Mouse (Mus musculus): ENCODE results near the gene E2f1. TPM values are rescaled to one million over a fixed set of nuclear protein-coding genes. Genes with fewer than 3 reads are reported as not detected.

Gene E2f1
- polyA plus RNA-seq (2014; fragmentation: Illumina TruSeq; extraction: RNeasy Lipid Tissue Mini Kit (QIAGEN cat#74804); ENCODE audit: low read depth, low replicate concordance): 0.10 TPM

DNA sequence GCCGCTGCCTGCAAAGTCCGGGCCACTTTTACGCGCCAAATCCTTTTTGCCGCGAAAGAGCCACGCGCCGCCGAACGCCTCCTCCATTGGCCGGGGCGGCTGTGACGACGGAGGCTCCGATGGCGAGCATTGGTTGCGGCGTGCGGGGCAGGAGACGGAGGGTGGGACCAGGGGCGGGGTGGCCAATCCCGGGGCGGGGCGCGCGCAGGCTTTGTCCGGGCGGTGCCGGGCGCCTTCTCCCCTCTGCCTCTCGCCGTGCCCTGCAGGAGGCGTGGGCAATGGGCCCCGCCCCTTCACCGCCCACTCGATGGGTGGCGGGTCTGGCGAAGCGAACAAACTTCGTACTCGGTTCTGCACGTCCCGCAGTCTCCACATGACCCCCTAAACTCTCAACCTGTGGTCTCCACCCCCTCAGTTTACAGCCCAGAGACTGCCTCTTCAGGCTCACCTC is at the start of gene E2f1:
E2f1 (minus strand) TSS at position 57 of the 451 bp plus-strand sequence.

DNA sequence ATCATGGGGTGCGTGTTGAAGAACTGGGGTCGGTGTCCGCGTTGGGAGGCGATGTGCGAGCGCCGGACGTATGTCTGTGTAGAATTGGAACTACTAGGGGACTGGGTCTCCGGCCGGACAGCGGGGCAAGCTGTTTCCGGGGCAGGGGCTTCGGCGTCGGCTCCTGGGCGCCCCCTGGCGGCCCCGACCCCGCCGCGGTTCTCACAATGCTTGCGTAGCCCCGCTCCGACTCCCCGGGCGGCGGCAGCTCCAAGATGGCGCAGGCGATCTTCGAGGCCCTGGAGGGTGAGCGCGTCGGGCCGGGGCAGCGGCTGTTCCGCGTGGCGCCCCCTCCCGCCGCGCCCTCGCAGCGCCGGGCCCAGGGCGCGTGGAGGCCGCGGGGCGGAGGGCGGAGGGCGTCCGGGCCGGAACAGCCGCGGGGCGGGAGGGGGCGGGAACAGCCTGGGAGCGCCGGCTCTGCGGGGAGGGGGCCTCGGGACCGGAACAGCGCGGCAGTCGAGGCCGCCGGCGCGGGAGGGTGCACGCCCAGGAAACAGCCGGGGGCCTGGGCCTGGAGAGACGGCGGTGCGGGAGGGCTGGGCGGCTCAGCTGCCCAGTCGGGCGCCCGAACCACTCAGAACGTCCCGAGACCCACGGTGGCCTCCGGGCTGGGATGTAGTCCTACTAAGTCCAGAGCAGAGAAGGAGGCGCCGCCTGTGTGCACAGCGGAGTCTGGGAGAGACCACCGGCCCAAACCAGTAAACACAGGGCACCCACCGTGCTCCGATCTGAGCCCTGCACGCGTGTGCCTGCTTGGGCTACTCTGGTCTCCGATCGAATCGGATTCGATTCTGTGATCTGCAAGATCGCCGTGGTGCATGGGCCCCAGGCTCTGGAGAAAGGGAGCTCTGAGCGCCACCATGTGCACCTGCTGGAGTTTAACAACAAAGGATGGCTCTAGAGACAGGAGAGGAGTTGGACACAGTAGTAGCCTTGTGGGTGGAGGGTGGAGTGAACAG is 43.7 kb upstream of the E2f1 start, which contains the start of the genes Zfp341 and 4930519P11Rik:
Zfp341 (plus strand) TSS at position 180 of the 998 bp plus-strand sequence.
4930519P11Rik (minus strand) TSS at position 320 of the 998 bp plus-strand sequence.

DNA sequence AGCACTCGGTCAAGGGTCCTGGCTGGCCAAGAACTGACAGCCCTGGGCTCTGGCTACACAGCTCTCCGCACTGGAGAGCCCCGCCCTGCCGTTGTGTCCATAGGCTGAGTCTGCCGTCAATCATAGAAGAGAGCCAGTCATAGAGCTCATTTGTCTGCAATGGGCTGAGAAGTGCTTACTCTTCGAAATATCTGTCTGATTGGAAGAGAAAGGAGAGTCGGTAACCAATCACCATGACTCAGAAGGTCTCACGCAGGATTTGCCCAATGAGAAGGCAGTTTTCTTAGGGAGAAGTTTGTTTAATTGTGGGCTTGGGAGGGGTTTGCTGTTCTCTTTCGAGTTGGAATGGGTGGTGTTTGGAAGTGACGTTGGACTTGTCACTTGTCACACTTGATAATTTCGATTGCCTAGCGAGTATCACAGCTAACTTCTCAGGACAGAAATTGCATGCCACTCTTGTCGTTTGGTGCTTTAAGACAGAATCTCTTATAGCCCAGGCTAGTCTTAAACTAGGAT is 34.0 kb upstream of the E2f1 start, which contains the start of gene Pxmp4:
Pxmp4 (minus strand) TSS at position 71 of the 516 bp plus-strand sequence.

DNA sequence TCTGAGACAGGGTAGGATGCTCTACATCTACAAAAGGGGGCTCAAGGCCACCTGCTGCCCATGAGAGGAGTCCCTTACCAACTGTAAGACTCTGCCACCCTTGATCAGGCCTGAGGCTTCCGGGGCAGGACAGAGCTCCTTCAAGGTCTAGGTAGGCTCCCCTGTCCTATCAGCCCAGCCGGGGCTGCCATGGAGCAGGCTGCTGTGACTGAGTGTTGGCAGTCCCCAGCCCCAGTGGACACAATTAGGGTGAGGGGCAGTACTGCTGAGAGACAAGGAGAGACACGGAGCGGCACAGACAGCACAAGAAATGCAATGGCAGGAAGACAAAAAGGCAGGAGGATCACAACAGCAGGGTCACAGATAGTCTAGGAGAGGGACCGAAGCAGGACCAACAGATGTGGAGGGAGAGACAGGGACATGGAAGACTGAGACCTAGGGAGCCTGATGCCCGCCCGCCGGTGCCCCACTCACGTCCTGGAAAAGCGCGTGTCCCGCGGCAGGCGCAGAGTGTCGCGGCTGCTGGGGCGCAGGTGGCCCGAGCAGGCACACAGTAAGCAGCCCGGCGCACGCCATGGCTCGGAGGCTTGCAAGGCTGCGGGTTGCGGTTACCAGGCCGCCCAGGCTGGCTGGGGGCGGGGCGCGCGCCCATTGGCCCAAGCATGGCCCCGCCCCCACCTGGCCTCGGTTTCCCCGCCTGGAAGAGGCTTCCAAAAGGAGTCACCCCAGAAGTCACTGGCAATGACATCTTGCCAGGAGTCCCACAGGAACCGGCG is 11.2 kb downstream of the E2f1 start, which contains the start of gene Necab3:
Necab3 (minus strand) TSS at position 627 of the 776 bp plus-strand sequence.

DNA sequence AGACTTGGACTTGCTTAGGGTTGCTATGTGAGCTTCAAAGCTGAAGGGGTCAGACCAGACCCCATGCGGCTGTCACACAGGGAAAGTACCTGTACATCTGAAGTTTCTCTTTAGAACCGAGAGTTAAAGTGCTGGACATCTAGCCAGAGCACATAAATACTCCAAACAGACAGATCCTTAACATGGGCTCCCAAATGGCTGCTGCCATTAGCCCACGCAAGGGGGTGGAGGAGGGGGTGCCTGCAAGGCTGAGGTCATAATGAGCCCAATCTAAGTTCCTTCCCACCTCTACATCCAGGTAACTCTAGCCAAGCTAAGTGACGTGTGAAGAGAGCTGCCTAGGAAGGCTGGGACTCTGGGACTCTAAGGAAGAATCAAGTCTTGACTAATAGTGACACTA is 18.2 kb downstream of the E2f1 start, which contains the start of gene Actl10:
Actl10 (plus strand) TSS at position 301 of the 400 bp plus-strand sequence.

DNA sequence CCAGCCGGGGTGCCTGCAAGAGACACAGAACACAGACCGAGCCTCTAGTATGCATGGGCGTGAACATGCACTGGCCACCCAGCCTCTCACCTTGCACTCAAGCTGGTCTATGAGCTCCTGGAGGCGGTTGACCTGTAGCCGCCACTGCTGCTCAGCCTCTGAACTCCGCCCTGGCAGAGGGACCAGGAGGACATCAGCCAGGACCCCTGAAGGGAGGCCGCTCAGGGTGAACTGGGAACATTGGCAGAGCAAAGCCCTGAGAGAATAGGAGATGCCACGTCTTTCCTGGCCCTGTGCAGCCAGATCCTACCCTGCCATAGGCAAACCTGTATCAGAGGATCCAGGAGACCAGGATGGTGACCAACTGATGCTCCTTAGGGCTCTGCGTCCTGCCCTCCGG is 23.0 kb downstream of the E2f1 start, which contains the start of gene 1700003F12Rik:
1700003F12Rik (plus strand) TSS at position 375 of the 400 bp plus-strand sequence.

Other genes starting within 250 kb of the E2f1 start
- gene Cdk5rap1, start 196.9 kb downstream of the E2f1 start, polyA plus RNA-seq (2014; fragmentation: Illumina TruSeq; extraction: RNeasy Lipid Tissue Mini Kit (QIAGEN cat#74804); ENCODE audit: low read depth, low replicate concordance): 4.5 TPM
- 0.18 TPM for gene Snta1, start 161.8 kb downstream of the E2f1 start, polyA plus RNA-seq (2014; fragmentation: Illumina TruSeq; extraction: RNeasy Lipid Tissue Mini Kit (QIAGEN cat#74804); ENCODE audit: low read depth, low replicate concordance)
- gene Cbfa2t2, start 133.4 kb downstream of the E2f1 start, polyA plus RNA-seq (2014; fragmentation: Illumina TruSeq; extraction: RNeasy Lipid Tissue Mini Kit (QIAGEN cat#74804); ENCODE audit: low read depth, low replicate concordance): 14.8 TPM
- 4.3 TPM for gene 1700003F12Rik, start 22.8 kb downstream of the E2f1 start, polyA plus RNA-seq (2014; fragmentation: Illumina TruSeq; extraction: RNeasy Lipid Tissue Mini Kit (QIAGEN cat#74804); ENCODE audit: low read depth, low replicate concordance)
- gene Actl10, start 18.1 kb downstream of the E2f1 start, polyA plus RNA-seq (2014; fragmentation: Illumina TruSeq; extraction: RNeasy Lipid Tissue Mini Kit (QIAGEN cat#74804); ENCODE audit: low read depth, low replicate concordance): 2.3 TPM
- gene Necab3, start 11.0 kb downstream of the E2f1 start, polyA plus RNA-seq (2014; fragmentation: Illumina TruSeq; extraction: RNeasy Lipid Tissue Mini Kit (QIAGEN cat#74804); ENCODE audit: low read depth, low replicate concordance): 4.3 TPM
- gene Pxmp4, start 33.8 kb upstream of the E2f1 start, polyA plus RNA-seq (2014; fragmentation: Illumina TruSeq; extraction: RNeasy Lipid Tissue Mini Kit (QIAGEN cat#74804); ENCODE audit: low read depth, low replicate concordance): 1.0 TPM
- gene Zfp341, start 43.4 kb upstream of the E2f1 start, polyA plus RNA-seq (2014; fragmentation: Illumina TruSeq; extraction: RNeasy Lipid Tissue Mini Kit (QIAGEN cat#74804); ENCODE audit: low read depth, low replicate concordance): not detected
- gene 4930519P11Rik, start 43.5 kb upstream of the E2f1 start, polyA plus RNA-seq (2014; fragmentation: Illumina TruSeq; extraction: RNeasy Lipid Tissue Mini Kit (QIAGEN cat#74804); ENCODE audit: low read depth, low replicate concordance): 0.76 TPM
- 60.7 TPM for gene Chmp4b, start 81.8 kb upstream of the E2f1 start, polyA plus RNA-seq (2014; fragmentation: Illumina TruSeq; extraction: RNeasy Lipid Tissue Mini Kit (QIAGEN cat#74804); ENCODE audit: low read depth, low replicate concordance)
- gene Gm14214, start 200.1 kb upstream of the E2f1 start, polyA plus RNA-seq (2014; fragmentation: Illumina TruSeq; extraction: RNeasy Lipid Tissue Mini Kit (QIAGEN cat#74804); ENCODE audit: low read depth, low replicate concordance): not detected
- 42.9 TPM for gene Raly, start 221.2 kb upstream of the E2f1 start, polyA plus RNA-seq (2014; fragmentation: Illumina TruSeq; extraction: RNeasy Lipid Tissue Mini Kit (QIAGEN cat#74804); ENCODE audit: low read depth, low replicate concordance)
- gene a, start 221.5 kb upstream of the E2f1 start, polyA plus RNA-seq (2014; fragmentation: Illumina TruSeq; extraction: RNeasy Lipid Tissue Mini Kit (QIAGEN cat#74804); ENCODE audit: low read depth, low replicate concordance): not detected